Mouse (Mus musculus) intestine, embryonic 14.5 days (tissue): ENCODE measurements around the gene Ptprb. TPM values are rescaled to one million over a fixed set of nuclear protein-coding genes. Genes with fewer than 3 reads are reported as not detected.
A peak's percentile ranks its signal among the peaks of the same experiment; 100 is the strongest.

Experiments used
- ATAC-seq: fragments of 200-750 bp; cut with Nextera tagmentation; replicated peaks from 2 replicates; pipeline ENCODE4 v1.8.0; 2017; ENCODE audit warnings: low read depth, moderate number of reproducible peaks, moderate TSS enrichment, moderate library complexity; ENCODE audit not compliant: low FRiP score, low TSS enrichment
- DNase-seq: peaks from one replicate; pipeline ENCODE4 v3.0.0-alpha.2; 2018; ENCODE audit warnings: low spot score
- H3K27ac ChIP-seq: fragments of 300-500 bp; sonication (generic); 2 replicates; pipeline ENCODE4 v1.5.1; 2014; ENCODE audit warnings: low read depth, mild to moderate bottlenecking, control low read depth
- H3K27me3 ChIP-seq: fragments of 300-500 bp; sonication (generic); replicated peaks from 2 replicates; pipeline ENCODE4 v1.6.1; 2014; ENCODE audit warnings: low read length, control low read depth; ENCODE audit not compliant: control insufficient read depth, insufficient read depth
- H3K36me3 ChIP-seq: fragments of 300-500 bp; sonication (generic); 2 replicates; pipeline ENCODE4 v1.6.1; 2014; ENCODE audit warnings: low read length, control low read depth; ENCODE audit not compliant: control insufficient read depth, insufficient read depth
- H3K4me1 ChIP-seq: fragments of 300-500 bp; sonication (generic); replicated peaks from 2 replicates; pipeline ENCODE4 v1.6.1; 2014; ENCODE audit warnings: low read length, control low read depth, mixed read lengths; ENCODE audit not compliant: control insufficient read depth, insufficient read depth
- H3K4me2 ChIP-seq: fragments of 300-500 bp; sonication (generic); 2 replicates; pipeline ENCODE4 v1.6.1; 2014; ENCODE audit warnings: low read length
- H3K4me3 ChIP-seq: fragments of 300-500 bp; sonication (generic); 2 replicates; pipeline ENCODE4 v1.5.1; 2014; ENCODE audit warnings: low read depth, low read length, control low read depth, mixed read lengths
- H3K9ac ChIP-seq: fragments of 300-500 bp; sonication (generic); 2 replicates; pipeline ENCODE4 v1.6.1; 2014; ENCODE audit warnings: mild to moderate bottlenecking, low read length
- H3K9me3 ChIP-seq: fragments of 300-500 bp; sonication (generic); 2 replicates; pipeline ENCODE4 v1.6.1; 2016; ENCODE audit warnings: low read length, control low read depth; ENCODE audit not compliant: control insufficient read depth
- WGBS: fragments of 180-500 bp; shearing (Covaris S2); extraction: QIAGEN DNeasy Blood & Tissue Kit; methylation state at CpG from one replicate; pipeline ENCODE4 v1.1.7; 2014; 5-methylcytosine and 5-hydroxymethylcytosine counted together
- polyA plus RNA-seq: library from polyadenylated mRNA; unstranded; fragments of >200 nt; fragmentation: Nextera tagmentation; extraction: Ambion mirVana; gene quantifications from 2 replicates; pipeline ENCODE4 v1.2.1, GENCODE M21; 2014

The Ptprb gene
- polyA plus RNA-seq, 1 experiment from 2014 or later: 5.8 TPM

DNA sequence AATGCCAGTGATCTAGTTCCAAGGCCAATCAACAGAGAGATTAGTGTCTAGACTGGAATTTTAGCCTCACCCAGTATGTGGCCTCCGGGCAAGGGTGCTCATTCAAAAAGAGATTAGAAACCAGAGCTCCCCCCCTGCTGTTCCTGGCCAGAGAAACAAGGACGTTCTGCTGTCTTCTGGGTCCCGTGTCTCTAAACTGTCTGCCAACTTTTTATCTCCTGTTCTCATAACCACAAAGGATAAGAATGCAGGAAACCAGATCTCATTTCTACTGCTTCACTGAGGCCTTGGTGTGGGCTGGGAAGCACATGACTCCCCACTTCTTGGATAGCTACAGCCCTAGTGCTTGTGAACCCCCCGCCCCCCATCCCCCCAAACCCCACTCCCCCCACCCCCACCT, 119.3 kb downstream of the Ptprb start:
- Histone ChIP-seq H3K4me2 (no peak overlapping the region), H3K4me3 (no peak overlapping the region), H3K36me3 (no peaks in the 10 kb centered on the region), H3K27me3 (no peaks in the 10 kb centered on the region), H3K27ac (no peak overlapping the region), H3K9ac (no peak overlapping the region), H3K4me1 (no peaks in the 10 kb centered on the region), H3K9me3 (no peaks in the 10 kb centered on the region)
- ATAC-seq (no peak), DNase-seq (no peak)
- WGBS: 52% methylated on average over 4 of the region's 4 CpGs

DNA sequence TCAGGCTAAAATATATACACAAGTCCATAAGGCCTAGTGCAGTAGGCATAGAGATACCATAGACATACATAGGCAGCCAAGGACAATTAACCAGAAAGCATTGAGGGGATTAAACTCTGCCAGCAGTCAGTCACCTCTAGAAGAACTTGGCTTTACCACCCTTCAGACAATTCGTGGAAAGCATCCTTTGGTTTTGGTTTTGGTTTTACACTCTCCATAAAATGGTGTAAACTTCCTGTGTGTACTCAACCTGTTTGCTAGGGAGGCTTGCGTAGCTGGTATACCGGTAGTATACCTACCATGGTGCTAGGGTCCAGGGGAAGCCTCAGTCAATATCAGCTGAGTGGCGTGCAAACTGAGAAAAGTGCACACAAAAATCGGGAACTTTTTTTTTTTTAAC, 121.0 kb downstream of the Ptprb start:
- no peak for DNase-seq
- 73% methylated on average over 5 of the region's 5 CpGs for WGBS
- H3K36me3 ChIP-seq: no peaks in the 10 kb centered on the region
- no peaks in the 10 kb centered on the region for H3K4me1 ChIP-seq
- H3K4me3 ChIP-seq: no peak overlapping the region
- no peak overlapping the region for H3K27ac ChIP-seq
- no peaks in the 10 kb centered on the region for H3K9me3 ChIP-seq
- no peak for ATAC-seq
- H3K27me3 ChIP-seq: no peaks in the 10 kb centered on the region
- H3K4me2 ChIP-seq: no peak overlapping the region
- no peak overlapping the region for H3K9ac ChIP-seq

DNA sequence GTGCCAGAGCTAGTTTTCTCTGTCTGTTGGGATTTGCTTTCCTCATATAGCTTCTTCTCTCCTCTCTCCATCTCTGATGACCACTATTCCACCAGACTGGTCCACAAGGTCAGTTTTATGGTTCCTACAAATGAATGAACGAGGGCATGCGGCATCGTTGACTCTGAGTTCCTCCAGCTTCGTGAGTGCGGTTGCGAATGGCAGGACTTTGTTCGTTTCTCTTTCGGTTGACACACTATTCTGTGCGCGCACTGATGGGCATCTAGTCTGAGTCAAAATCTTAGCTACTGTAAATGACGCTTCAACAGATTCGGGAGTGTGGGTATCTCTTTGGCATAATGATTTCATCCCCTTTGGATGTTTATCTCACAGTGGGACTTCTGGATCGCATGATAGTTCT, 121.6 kb downstream of the Ptprb start:
- H3K9ac ChIP-seq: no peak overlapping the region
- H3K9me3 ChIP-seq: no peaks in the 10 kb centered on the region
- no peak for DNase-seq
- no peak overlapping the region for H3K4me3 ChIP-seq
- no peak overlapping the region for H3K4me2 ChIP-seq
- no peaks in the 10 kb centered on the region for H3K36me3 ChIP-seq
- no peak overlapping the region for H3K27ac ChIP-seq
- no peak for ATAC-seq
- H3K27me3 ChIP-seq: no peaks in the 10 kb centered on the region
- WGBS: 87% methylated on average over 13 of the region's 13 CpGs
- no peaks in the 10 kb centered on the region for H3K4me1 ChIP-seq

DNA sequence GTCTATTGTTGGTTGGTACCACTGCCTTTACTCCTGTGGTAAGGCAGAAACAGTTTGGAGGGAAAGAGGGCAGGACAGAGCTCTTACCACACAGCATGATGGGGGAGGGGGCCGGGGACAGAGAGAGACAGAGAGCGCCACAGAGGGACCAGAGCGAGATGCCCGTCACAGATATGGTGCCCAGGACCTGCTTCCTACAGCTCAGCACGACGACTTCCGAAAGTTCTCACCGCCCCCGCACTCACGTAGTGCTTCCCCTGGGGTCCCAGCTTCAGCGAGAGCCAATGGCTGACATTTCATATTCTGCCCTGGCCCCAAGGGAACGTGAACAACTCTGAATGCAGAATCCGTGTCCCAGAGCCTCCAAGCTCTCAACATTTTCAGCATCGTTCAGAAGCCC, 122.2 kb downstream of the Ptprb start:
- Histone ChIP-seq H3K9ac (no peak overlapping the region), H3K36me3 (no peaks in the 10 kb centered on the region), H3K4me2 (peak overlapping the region; percentile 36; the same call in 1 of the 2 replicates), H3K27ac (no peak overlapping the region), H3K4me1 (no peaks in the 10 kb centered on the region), H3K27me3 (no peaks in the 10 kb centered on the region), H3K9me3 (no peaks in the 10 kb centered on the region), H3K4me3 (no peak overlapping the region)
- ATAC-seq (no peak), DNase-seq (no peak)
- WGBS: 32% methylated on average over 14 of the region's 14 CpGs

DNA sequence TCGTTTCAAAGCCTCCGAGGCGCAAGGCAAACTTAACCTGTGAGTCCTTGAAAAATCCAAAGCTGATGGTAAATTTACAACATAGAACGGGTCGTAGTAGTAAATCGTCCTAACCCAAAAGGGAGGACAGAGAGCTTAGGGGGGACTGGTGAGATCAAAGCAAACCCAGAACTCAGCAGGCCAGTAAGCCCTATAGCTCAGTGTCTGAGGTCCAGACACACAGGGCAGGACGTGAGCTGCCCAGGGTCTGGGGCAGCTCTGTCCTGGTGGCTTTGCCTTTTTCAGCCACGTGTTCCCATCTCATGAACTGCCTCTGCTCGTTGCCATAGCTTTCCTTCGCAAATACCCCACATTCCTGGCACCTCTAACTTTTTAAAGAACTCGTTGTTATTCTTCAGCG, 122.7 kb downstream of the Ptprb start:
- ATAC-seq (no peak), DNase-seq (no peak)
- Histone ChIP-seq H3K27me3 (no peaks in the 10 kb centered on the region), H3K4me3 (no peak overlapping the region), H3K27ac (no peak overlapping the region), H3K4me2 (peak overlapping the region; percentile 36; the same call in 1 of the 2 replicates), H3K9me3 (no peaks in the 10 kb centered on the region), H3K36me3 (no peaks in the 10 kb centered on the region), H3K9ac (no peak overlapping the region), H3K4me1 (no peaks in the 10 kb centered on the region)
- WGBS: 47% methylated on average over 12 of the region's 12 CpGs

DNA sequence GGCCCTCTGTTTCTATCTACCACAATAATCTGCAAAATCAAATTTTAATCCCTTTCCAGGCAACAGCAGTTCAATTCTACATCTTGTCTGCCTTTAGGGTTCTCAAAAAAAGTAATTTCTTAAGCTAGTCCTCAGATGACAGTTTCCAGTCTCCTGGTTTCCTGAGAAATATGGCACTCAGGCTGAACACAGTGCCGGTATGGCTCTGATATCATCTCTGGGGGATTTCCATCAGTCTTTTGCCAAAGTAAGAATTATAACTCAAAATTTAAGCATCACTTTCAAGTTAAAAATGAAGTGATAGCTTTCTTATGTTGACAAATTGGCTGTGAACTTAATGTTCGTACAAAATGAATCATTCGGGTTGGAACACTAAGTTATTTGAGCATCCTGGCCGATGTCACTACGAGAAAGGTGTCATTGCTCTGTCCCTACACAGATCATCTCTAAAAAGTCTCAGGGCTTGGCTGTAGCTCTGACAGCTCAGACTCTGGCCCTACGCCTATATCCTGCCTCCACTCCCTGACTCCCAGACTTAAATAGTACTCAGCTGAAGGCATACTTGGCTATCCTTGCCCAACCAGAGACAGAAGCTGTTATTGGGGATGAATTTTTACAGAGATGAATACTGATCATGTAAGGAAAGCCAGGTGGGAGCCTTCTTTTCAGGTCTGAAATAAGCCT, 127.6 kb downstream of the Ptprb start:
- Histone ChIP-seq H3K9me3 (no peaks in the 10 kb centered on the region), H3K4me3 (no peak overlapping the region), H3K4me1 (no peaks in the 10 kb centered on the region), H3K27ac (no peak overlapping the region), H3K9ac (no peak overlapping the region), H3K4me2 (no peak overlapping the region), H3K27me3 (no peaks in the 10 kb centered on the region), H3K36me3 (no peaks in the 10 kb centered on the region)
- DNase-seq (no peak), ATAC-seq (no peak)
- WGBS: 83% methylated on average over 6 of the region's 6 CpGs

DNA sequence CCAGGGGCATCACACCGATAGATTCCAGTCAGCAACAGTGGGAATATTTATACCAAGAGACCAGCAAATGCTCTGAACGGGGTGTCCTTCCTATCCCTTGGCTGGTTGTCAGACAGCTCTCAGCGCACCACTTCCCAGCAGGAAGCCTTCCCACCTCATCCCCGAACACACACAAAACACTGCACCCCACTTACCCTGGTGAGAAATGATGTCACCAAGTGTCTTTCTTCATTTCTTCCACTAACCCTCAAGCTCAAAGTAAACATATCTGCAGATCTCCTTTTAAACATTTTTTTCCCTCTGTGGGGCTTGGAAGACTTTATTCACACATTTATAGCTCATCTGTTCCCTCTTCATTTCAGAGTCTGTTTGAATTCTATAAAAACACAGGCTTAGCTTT, 128.4 kb downstream of the Ptprb start:
- H3K27me3 ChIP-seq: no peaks in the 10 kb centered on the region
- no peaks in the 10 kb centered on the region for H3K9me3 ChIP-seq
- no peak overlapping the region for H3K4me2 ChIP-seq
- WGBS: 35% methylated on average over 4 of the region's 4 CpGs
- DNase-seq (no peak), ATAC-seq (no peak)
- no peaks in the 10 kb centered on the region for H3K36me3 ChIP-seq
- no peak overlapping the region for H3K9ac ChIP-seq
- no peak overlapping the region for H3K4me3 ChIP-seq
- H3K4me1 ChIP-seq: no peaks in the 10 kb centered on the region
- H3K27ac ChIP-seq: no peak overlapping the region

DNA sequence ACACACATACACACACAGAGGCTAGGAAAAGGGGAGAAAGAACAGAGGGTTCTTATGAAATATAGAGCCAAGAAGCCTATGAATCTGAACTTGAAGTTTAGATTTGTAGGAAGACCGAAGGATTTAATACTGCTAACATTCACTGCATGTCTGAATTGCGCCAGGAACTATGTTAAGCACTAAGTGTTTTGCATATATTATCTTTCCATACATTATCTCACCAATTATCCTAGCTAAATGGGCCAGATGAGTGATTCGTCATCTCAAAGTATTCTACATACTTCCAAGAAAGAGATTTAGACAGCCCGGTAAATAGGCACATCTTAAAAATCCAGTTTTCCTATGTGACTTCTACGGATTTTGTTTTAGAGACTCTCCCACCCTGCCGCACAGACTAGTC, 129.7 kb downstream of the Ptprb start:
- H3K4me2 ChIP-seq: no peak overlapping the region
- ATAC-seq (no peak), DNase-seq (no peak)
- no peak overlapping the region for H3K4me3 ChIP-seq
- 94% methylated on average over 6 of the region's 6 CpGs for WGBS
- no peaks in the 10 kb centered on the region for H3K27me3 ChIP-seq
- no peaks in the 10 kb centered on the region for H3K36me3 ChIP-seq
- H3K4me1 ChIP-seq: no peaks in the 10 kb centered on the region
- H3K27ac ChIP-seq: no peak overlapping the region
- H3K9me3 ChIP-seq: no peaks in the 10 kb centered on the region
- no peak overlapping the region for H3K9ac ChIP-seq

DNA sequence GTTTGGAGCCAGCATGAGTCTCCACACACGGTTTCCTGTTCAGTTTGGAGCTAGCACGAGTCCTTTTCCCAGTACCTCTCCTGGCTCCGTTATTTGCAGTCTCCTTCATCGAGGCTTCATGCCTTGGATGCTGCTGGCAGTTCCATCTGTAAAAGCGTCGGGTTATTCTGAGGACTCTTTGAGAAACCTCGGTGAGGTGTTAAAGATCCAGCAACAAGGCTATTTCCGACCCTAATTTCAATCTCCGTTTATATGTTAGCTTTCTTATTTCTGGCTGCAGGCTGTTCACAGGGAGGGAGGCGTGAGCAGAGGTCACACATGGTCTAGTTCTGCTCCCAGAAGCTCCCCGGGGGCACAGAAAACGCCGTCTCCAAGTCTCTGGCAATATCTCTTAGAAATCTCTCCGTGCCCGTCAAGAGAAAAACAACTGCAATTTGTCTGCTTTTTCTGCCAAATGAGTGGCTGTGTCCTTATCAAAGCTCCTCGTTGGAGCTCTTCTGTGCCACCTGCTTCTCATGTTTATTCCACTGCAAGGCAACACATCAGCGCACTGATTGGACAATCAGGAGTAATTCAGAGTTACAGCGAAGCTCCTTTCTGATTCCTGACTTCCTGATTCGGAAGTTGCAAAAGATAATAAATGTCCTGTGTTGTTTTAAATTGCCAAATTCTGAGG, 132.5 kb downstream of the Ptprb start:
- Histone ChIP-seq H3K36me3 (no peaks in the 10 kb centered on the region), H3K9me3 (no peaks in the 10 kb centered on the region), H3K4me1 (no peaks in the 10 kb centered on the region), H3K27ac (no peak overlapping the region), H3K9ac (no peak overlapping the region), H3K4me2 (no peak overlapping the region), H3K4me3 (no peak overlapping the region), H3K27me3 (no peaks in the 10 kb centered on the region)
- WGBS: 52% methylated on average over 19 of the region's 19 CpGs
- ATAC-seq (no peak), DNase-seq (no peak)
